Mouse (Mus musculus) neural tube, embryonic 14.5 days (tissue): Measurements from ENCODE around the gene Tll1. TPM values are rescaled to one million over a fixed set of nuclear protein-coding genes. Genes with fewer than 3 reads are reported as not detected.
A peak's percentile ranks its signal among the peaks of the same experiment; 100 is the strongest.

Experiments used
- ATAC-seq: fragments of 200-750 bp; cut with Nextera tagmentation; 2 replicates; pipeline ENCODE4 v1.8.0; 2017; ENCODE audit warnings: low read depth, mild to moderate bottlenecking, moderate TSS enrichment, moderate library complexity
- H3K27ac ChIP-seq: fragments of 300-500 bp; sonication (generic); 2 replicates; pipeline ENCODE4 v1.5.1; 2014; ENCODE audit warnings: low read depth, mild to moderate bottlenecking, control low read depth, low read length, moderate library complexity, mixed read lengths
- H3K27me3 ChIP-seq: fragments of 300-500 bp; sonication (generic); 2 replicates; pipeline ENCODE4 v1.6.1; 2014; ENCODE audit warnings: low read length; ENCODE audit not compliant: control insufficient read depth, insufficient read depth
- H3K36me3 ChIP-seq: fragments of 300-500 bp; sonication (generic); 2 replicates; pipeline ENCODE4 v1.6.1; 2014; ENCODE audit warnings: low read length, mixed read lengths; ENCODE audit not compliant: control insufficient read depth, insufficient read depth
- H3K4me1 ChIP-seq: fragments of 300-500 bp; sonication (generic); 2 replicates; pipeline ENCODE4 v1.6.1; 2014; ENCODE audit warnings: low read length; ENCODE audit not compliant: control insufficient read depth, insufficient read depth
- H3K4me2 ChIP-seq: fragments of 300-500 bp; sonication (generic); 2 replicates; pipeline ENCODE4 v1.6.1; 2014; ENCODE audit warnings: mild to moderate bottlenecking, low read depth, low read length, control low read depth
- H3K4me3 ChIP-seq: fragments of 300-500 bp; sonication (generic); 2 replicates; pipeline ENCODE4 v1.5.1; 2014; ENCODE audit warnings: low read depth, low read length, control low read depth, mixed read lengths
- H3K9ac ChIP-seq: fragments of 300-500 bp; sonication (generic); replicated peaks from 2 replicates; pipeline ENCODE4 v1.6.1; 2014; ENCODE audit warnings: low read depth, mild to moderate bottlenecking, control low read depth, low read length, mixed read lengths
- H3K9me3 ChIP-seq: fragments of 300-500 bp; sonication (generic); 2 replicates; pipeline ENCODE4 v1.6.1; 2016; ENCODE audit warnings: low read length; ENCODE audit not compliant: control insufficient read depth
- WGBS: fragments of 180-500 bp; shearing (Covaris S2); extraction: QIAGEN DNeasy Blood & Tissue Kit; methylation state at CpG from one replicate; pipeline ENCODE4 v1.1.7; 2014; 5-methylcytosine and 5-hydroxymethylcytosine counted together
- polyA plus RNA-seq: library from polyadenylated mRNA; unstranded; fragments of >200 nt; fragmentation: Nextera tagmentation; extraction: Ambion mirVana; gene quantifications from 2 replicates; pipeline ENCODE4 v1.2.1, GENCODE M21; 2014

Tll1 gene
- 2.6 and 3.5 TPM in 2 replicates for polyA plus RNA-seq

- H3K27ac ChIP-seq: 0 out of 2 replicates have a peak within 1 kb of the TSS, but pooled peaks have one; percentile 22
- 0% methylated on average over 18 of the region's 18 CpGs for WGBS
- H3K9me3 ChIP-seq: no peaks in the 10 kb centered on the region
- no peaks in the 10 kb centered on the region for H3K27me3 ChIP-seq
- peak within 1 kb of the TSS; percentile 63 for H3K9ac ChIP-seq
- peak within 1 kb of the TSS; percentile 98 for H3K4me2 ChIP-seq
- no peaks in the 10 kb centered on the region for H3K36me3 ChIP-seq
- H3K4me1 ChIP-seq: no peaks in the 10 kb centered on the region
- peak; percentile 33 for ATAC-seq
- peak within 1 kb of the TSS; percentile 60 for H3K4me3 ChIP-seq
Measured at GRCm38 (mm10) chr8:64206024-64206385, at the start of gene Tll1. Gene Tll1, minus strand, starts transcription at chr8:64206271.

GRCm38 (mm10) chr8:64238645-64239044 is 32.6 kb upstream of the Tll1 start:
- H3K4me3 ChIP-seq: no peak overlapping the region
- H3K9ac ChIP-seq: no peak overlapping the region
- H3K27ac ChIP-seq: no peak overlapping the region
- no peak for ATAC-seq
- H3K27me3 ChIP-seq: no peaks in the 10 kb centered on the region
- H3K4me2 ChIP-seq: no peak overlapping the region
- 87% methylated on average over 2 of the region's 2 CpGs for WGBS
- H3K36me3 ChIP-seq: no peaks in the 10 kb centered on the region
- no peaks in the 10 kb centered on the region for H3K4me1 ChIP-seq
- no peaks in the 10 kb centered on the region for H3K9me3 ChIP-seq

- no peaks in the 10 kb centered on the region for H3K27me3 ChIP-seq
- H3K27ac ChIP-seq: no peak overlapping the region
- H3K9me3 ChIP-seq: no peaks in the 10 kb centered on the region
- H3K4me3 ChIP-seq: no peak overlapping the region
- H3K4me2 ChIP-seq: no peak overlapping the region
- H3K4me1 ChIP-seq: no peaks in the 10 kb centered on the region
- no peak overlapping the region for H3K9ac ChIP-seq
- 93% methylated on average over 3 of the region's 3 CpGs for WGBS
- H3K36me3 ChIP-seq: no peaks in the 10 kb centered on the region
- no peak for ATAC-seq
Measured at GRCm38 (mm10) chr8:64221600-64221999, 15.5 kb upstream of the Tll1 start.

GRCm38 (mm10) chr8:64217644-64218043 is 11.6 kb upstream of the Tll1 start:
- WGBS: 56% methylated on average over 2 of the region's 2 CpGs
- Histone ChIP-seq H3K4me3 (no peak overlapping the region), H3K27ac (no peak overlapping the region), H3K36me3 (no peaks in the 10 kb centered on the region), H3K27me3 (no peaks in the 10 kb centered on the region), H3K4me2 (no peak overlapping the region), H3K9ac (no peak overlapping the region), H3K4me1 (peaks cover 3% of the 10 kb centered on the region; the same call in 1 of the 2 replicates), H3K9me3 (no peaks in the 10 kb centered on the region)
- no peak for ATAC-seq

GRCm38 (mm10) chr8:64216252-64216651 is 10.2 kb upstream of the Tll1 start:
- 52% methylated on average over 1 of the region's 1 CpGs for WGBS
- H3K36me3 ChIP-seq: no peaks in the 10 kb centered on the region
- no peaks in the 10 kb centered on the region for H3K27me3 ChIP-seq
- H3K9ac ChIP-seq: no peak overlapping the region
- no peak overlapping the region for H3K4me2 ChIP-seq
- no peak for ATAC-seq
- H3K27ac ChIP-seq: no peak overlapping the region
- no peak overlapping the region for H3K4me3 ChIP-seq
- peaks cover 3% of the 10 kb centered on the region; the same call in 1 of the 2 replicates for H3K4me1 ChIP-seq
- no peaks in the 10 kb centered on the region for H3K9me3 ChIP-seq

GRCm38 (mm10) chr8:64215374-64215773 is 9.3 kb upstream of the Tll1 start:
- ATAC-seq: peak; percentile 84
- H3K4me2 ChIP-seq: no peak overlapping the region
- 23% methylated on average over 6 of the region's 6 CpGs for WGBS

GRCm38 (mm10) chr8:64214906-64215305 is 8.8 kb upstream of the Tll1 start:
- Histone ChIP-seq H3K27me3 (no peaks in the 10 kb centered on the region), H3K27ac (no peak overlapping the region), H3K4me2 (no peak overlapping the region), H3K9me3 (no peaks in the 10 kb centered on the region), H3K9ac (no peak overlapping the region), H3K4me1 (peaks cover 3% of the 10 kb centered on the region; the same call in 1 of the 2 replicates), H3K4me3 (no peak overlapping the region), H3K36me3 (no peaks in the 10 kb centered on the region)
- ATAC-seq: no peak
- WGBS: 52% methylated on average over 1 of the region's 1 CpGs

More at GRCm38 (mm10) chr8:64215374-64215773, 9.3 kb upstream of the Tll1 start:
- Histone ChIP-seq H3K36me3 (no peaks in the 10 kb centered on the region), H3K27ac (no peak overlapping the region), H3K27me3 (no peaks in the 10 kb centered on the region), H3K4me1 (peaks cover 3% of the 10 kb centered on the region; the same call in 1 of the 2 replicates), H3K4me3 (no peak overlapping the region), H3K9ac (no peak overlapping the region), H3K9me3 (no peaks in the 10 kb centered on the region)

GRCm38 (mm10) chr8:64206411-64206861 is 365 bp upstream of the Tll1 start:
- Histone ChIP-seq H3K4me2 (peak overlapping the region; percentile 98), H3K4me1 (no peaks in the 10 kb centered on the region), H3K4me3 (peak overlapping the region; percentile 60), H3K9ac (peak overlapping the region; percentile 63), H3K27ac (no peak overlapping the region), H3K9me3 (no peaks in the 10 kb centered on the region), H3K36me3 (no peaks in the 10 kb centered on the region), H3K27me3 (no peaks in the 10 kb centered on the region)
- WGBS: under 1% methylated on average over 12 of the region's 12 CpGs
- ATAC-seq: peak; percentile 53; the same call in 1 of the 2 replicates

- H3K4me2 ChIP-seq: peak overlapping the region; percentile 98
- WGBS: under 1% methylated on average over 51 of the region's 61 CpGs
Measured at GRCm38 (mm10) chr8:64205321-64206023, 599 bp downstream of the Tll1 start.

More at GRCm38 (mm10) chr8:64205321-64206023, 599 bp downstream of the Tll1 start:
- Histone ChIP-seq H3K9me3 (no peaks in the 10 kb centered on the region), H3K4me3 (peak overlapping the region; percentile 60), H3K27me3 (no peaks in the 10 kb centered on the region), H3K4me1 (no peaks in the 10 kb centered on the region), H3K27ac (0 out of 2 replicates have a peak overlapping the region, but pooled peaks have one; percentile 22), H3K9ac (peak overlapping the region; percentile 63), H3K36me3 (no peaks in the 10 kb centered on the region)
- peak; percentile 74 for ATAC-seq
